21 mouse cellular contexts compared by ENCODE assay signal in the genomic region with DNA sequence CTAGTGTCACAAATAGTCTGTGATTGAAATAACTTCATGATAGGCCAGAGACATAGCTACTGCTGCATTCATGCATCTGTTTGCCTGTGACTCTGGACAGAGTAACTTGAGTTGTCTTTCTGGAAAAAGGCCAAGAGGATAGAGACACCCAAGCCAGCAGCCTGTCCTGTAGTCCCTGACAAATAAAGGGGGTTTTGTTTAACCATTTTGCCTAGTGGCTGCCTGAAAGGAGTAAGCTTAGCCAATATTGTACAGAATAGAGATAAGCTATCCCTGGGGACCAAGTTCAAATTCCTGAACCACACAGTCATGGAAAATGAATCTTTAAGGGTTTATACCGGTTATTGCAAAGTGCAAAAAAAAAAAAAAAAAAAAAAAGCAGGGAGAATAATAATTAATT.
DNase-seq lines count a peak whose midpoint lies in the region; ATAC-seq and TF ChIP-seq lines count a peak whose summit lies in the region.
"Had no signal": no experiment of that assay in that cellular context is flagged by ENCODE, and none has a peak within 500 bp of the region (broad histone marks: within the 10 kb centered on the region; RNA-seq: fewer than 3 reads in every experiment).

No protein-coding gene starts in this region.

- H3K9ac ChIP-seq in heart, embryonic 13.5 days = no peak overlapping the region
- H3K9ac ChIP-seq in midbrain, embryonic 14.5 days (replicated peaks; ENCODE audit: low read length) = no peak overlapping the region
- no peak overlapping the region for H3K9ac ChIP-seq in midbrain, embryonic 11.5 days (ENCODE audit: low read length)
- H3K9ac ChIP-seq: hindbrain, embryonic 15.5 days; limb, embryonic 13.5 days; liver, embryonic 13.5 days had no signal

- H3K4me3 ChIP-seq in heart, embryonic 13.5 days = no peak overlapping the region
- H3K4me3 ChIP-seq in midbrain, embryonic 14.5 days (replicated peaks; ENCODE audit: low read depth, low read length) = no peak overlapping the region
- no peak overlapping the region for H3K4me3 ChIP-seq in midbrain, embryonic 11.5 days (ENCODE audit: low read depth, low read length)
- H3K4me3 ChIP-seq: hindbrain, embryonic 15.5 days; limb, embryonic 13.5 days; liver, embryonic 13.5 days; midbrain, embryonic 10.5 days had no signal

- 19% methylated on average over 1 of the region's 1 CpGs for WGBS in heart, embryonic 13.5 days
- 54% methylated on average over 1 of the region's 1 CpGs for WGBS in midbrain, embryonic 14.5 days
- 72% methylated on average over 1 of the region's 1 CpGs for WGBS in midbrain, embryonic 11.5 days

- no peak for DNase-seq in heart, adult 11 months
- peak; percentile 18 for DNase-seq in heart, postnatal 4 days
- DNase-seq in heart, adult 9 months (ENCODE audit: low spot score in 2 of 2) = no peak
- DNase-seq in midbrain, embryonic 14.5 days = peak; percentile 19
- no peak for DNase-seq in midbrain, embryonic 11.5 days (ENCODE audit: low spot score, missing footprints)
- peak; percentile 25 for DNase-seq in brain, embryonic 14.5 days (ENCODE audit: low read depth)
- no peak for DNase-seq in c-Kit-positive CD71-positive TER-119-positive erythroid progenitor cells, embryonic 14.5 days (ENCODE audit: low spot score)
- DNase-seq: adrenal gland, postnatal 14 days; cerebellum, adult 9-10 months; gastrocnemius, postnatal 36 days; kidney, adult 9 months; kidney, postnatal 36 days; layer of hippocampus, postnatal 36 days; liver, embryonic 13.5 days; lung, adult 2 months had no signal

- TF ChIP-seq CTCF in brain, embryonic 14.5 days (IDR thresholded peaks at IDR 0.05; ENCODE audit: borderline replicate concordance, extremely low read depth, insufficient read depth, insufficient read length) = no peak

- TF ChIP-seq POLR2A in brain, embryonic 14.5 days (IDR thresholded peaks at IDR 0.05; ENCODE audit: borderline replicate concordance, extremely low read depth, insufficient read depth, insufficient read length, poor library complexity, severe bottlenecking) = no peak

- no peaks in the 10 kb centered on the region for H3K27me3 ChIP-seq in heart, embryonic 13.5 days (replicated peaks)
- no peaks in the 10 kb centered on the region for H3K27me3 ChIP-seq in midbrain, embryonic 14.5 days (ENCODE audit: control insufficient read depth, insufficient read depth, low read length)
- H3K27me3 ChIP-seq in midbrain, embryonic 11.5 days (ENCODE audit: control insufficient read depth, insufficient read depth, low read length) = no peaks in the 10 kb centered on the region
- H3K27me3 ChIP-seq: hindbrain, embryonic 15.5 days; limb, embryonic 13.5 days; liver, embryonic 13.5 days had no signal

- no peak overlapping the region for H3K4me2 ChIP-seq in heart, embryonic 13.5 days
- H3K4me2 ChIP-seq in midbrain, embryonic 14.5 days (ENCODE audit: low read length) = no peak overlapping the region
- no peak overlapping the region for H3K4me2 ChIP-seq in midbrain, embryonic 11.5 days
- H3K4me2 ChIP-seq: hindbrain, embryonic 15.5 days; limb, embryonic 13.5 days; liver, embryonic 13.5 days had no signal

- no peaks in the 10 kb centered on the region for H3K36me3 ChIP-seq in heart, embryonic 13.5 days
- no peaks in the 10 kb centered on the region for H3K36me3 ChIP-seq in midbrain, embryonic 14.5 days (ENCODE audit: control insufficient read depth, insufficient read depth, low read length)
- H3K36me3 ChIP-seq in midbrain, embryonic 11.5 days (ENCODE audit: control insufficient read depth, insufficient read depth, low read length) = no peaks in the 10 kb centered on the region
- H3K36me3 ChIP-seq: hindbrain, embryonic 15.5 days; limb, embryonic 13.5 days; liver, embryonic 13.5 days; midbrain, embryonic 10.5 days had no signal

- 0 out of 2 replicates have a peak overlapping the region, but pooled peaks have one; percentile 39 for H3K27ac ChIP-seq in heart, embryonic 13.5 days (replicated peaks)
- H3K27ac ChIP-seq in midbrain, embryonic 14.5 days (replicated peaks; ENCODE audit: low read depth, low read length) = no peak overlapping the region
- H3K27ac ChIP-seq in midbrain, embryonic 11.5 days (ENCODE audit: low read depth, low read length) = no peak overlapping the region
- H3K27ac ChIP-seq: hindbrain, embryonic 15.5 days; limb, embryonic 13.5 days; liver, embryonic 13.5 days; macrophage; midbrain, embryonic 10.5 days had no signal

- H3K9me3 ChIP-seq in heart, embryonic 13.5 days = no peaks in the 10 kb centered on the region
- H3K9me3 ChIP-seq in midbrain, embryonic 14.5 days (ENCODE audit: control insufficient read depth, low read length) = no peaks in the 10 kb centered on the region
- H3K9me3 ChIP-seq in midbrain, embryonic 11.5 days (ENCODE audit: control insufficient read depth, low read length) = no peaks in the 10 kb centered on the region
- H3K9me3 ChIP-seq: hindbrain, embryonic 15.5 days; limb, embryonic 13.5 days; liver, embryonic 13.5 days; midbrain, embryonic 10.5 days had no signal

- ATAC-seq in heart, embryonic 13.5 days (ENCODE audit: extremely low read depth, insufficient number of reproducible peaks, low FRiP score, low TSS enrichment) = peak; percentile 46; the same call in 1 of the 2 replicates
- no peak for ATAC-seq in midbrain, embryonic 14.5 days (ENCODE audit: low FRiP score, low TSS enrichment)
- no peak for ATAC-seq in midbrain, embryonic 11.5 days (ENCODE audit: low FRiP score)
- ATAC-seq: intestine, embryonic 16.5 days had no signal

- H3K4me1 ChIP-seq in heart, embryonic 13.5 days = peaks cover 10% of the 10 kb centered on the region; the same call in 1 of the 2 replicates
- H3K4me1 ChIP-seq in midbrain, embryonic 14.5 days (ENCODE audit: control insufficient read depth, insufficient read depth, low read length) = no peaks in the 10 kb centered on the region
- no peaks in the 10 kb centered on the region for H3K4me1 ChIP-seq in midbrain, embryonic 11.5 days (ENCODE audit: control insufficient read depth, insufficient read depth, low read length)
- H3K4me1 ChIP-seq: hindbrain, embryonic 15.5 days; limb, embryonic 13.5 days; liver, embryonic 13.5 days; midbrain, embryonic 10.5 days had no signal

Comparison
In these comparisons a context has a peak if more than half of its experiments do, and no peak if none do; other contexts are left out.
1. DNase-seq: peak in heart, postnatal 4 days (single experiment), midbrain, embryonic 14.5 days (single experiment) and brain, embryonic 14.5 days (single experiment); none in heart, adult 11 months (single experiment), heart, adult 9 months (0 of 2), midbrain, embryonic 11.5 days (single experiment) and c-Kit-positive CD71-positive TER-119-positive erythroid progenitor cells, embryonic 14.5 days (single experiment).